Mouse (Mus musculus) left cerebral cortex, postnatal 4 days (tissue): Measurements from ENCODE around the gene Krt6b. TPM values are rescaled to one million over a fixed set of nuclear protein-coding genes. Genes with fewer than 3 reads are reported as not detected.
"Not testable (repeated sequence)": the region's sequence is repeated elsewhere in the genome, so short reads cannot be mapped to it uniquely, and the experiment has no call there.

Source experiments
- DNase-seq: peaks from one replicate; pipeline ENCODE4 v3.0.0-alpha.2; 2022
- intact Hi-C: fragments of 180-260 bp; cut with DNase I; formaldehyde crosslinking; loops from one replicate; pipeline ENCODE4 v1.15.1; 2025
- total RNA-seq, 2 experiments: library from RNA; stranded (reverse); gene quantifications; 2 replicates each; pipeline ENCODE4 v1.2.3; 2021

Krt6b gene
- total RNA-seq, result not detected

DNA sequence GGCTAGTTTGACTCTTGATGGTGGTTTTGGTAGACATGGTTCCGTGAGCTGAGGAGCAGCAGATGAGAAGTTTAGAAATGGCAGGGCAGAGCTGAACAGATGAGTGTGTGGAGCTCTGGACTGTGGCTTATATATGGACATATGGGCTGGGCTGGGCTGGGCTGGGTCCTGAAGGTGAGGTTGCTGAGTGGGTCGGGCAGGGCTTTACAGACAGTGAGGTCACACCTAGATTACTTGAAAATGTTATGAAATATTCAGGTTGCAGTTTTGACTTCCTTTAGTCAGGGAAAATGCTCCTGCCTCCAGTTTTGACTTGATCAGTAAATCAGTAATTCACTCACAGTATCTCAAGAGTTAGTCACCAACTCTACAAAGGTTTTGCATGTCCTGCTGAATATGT lies at the start of gene Krt6b:
Krt6b (minus strand) TSS at position 101 of the 400 bp plus-strand sequence.
- no peak for DNase-seq
- intact Hi-C loops, result no loop called here

DNA sequence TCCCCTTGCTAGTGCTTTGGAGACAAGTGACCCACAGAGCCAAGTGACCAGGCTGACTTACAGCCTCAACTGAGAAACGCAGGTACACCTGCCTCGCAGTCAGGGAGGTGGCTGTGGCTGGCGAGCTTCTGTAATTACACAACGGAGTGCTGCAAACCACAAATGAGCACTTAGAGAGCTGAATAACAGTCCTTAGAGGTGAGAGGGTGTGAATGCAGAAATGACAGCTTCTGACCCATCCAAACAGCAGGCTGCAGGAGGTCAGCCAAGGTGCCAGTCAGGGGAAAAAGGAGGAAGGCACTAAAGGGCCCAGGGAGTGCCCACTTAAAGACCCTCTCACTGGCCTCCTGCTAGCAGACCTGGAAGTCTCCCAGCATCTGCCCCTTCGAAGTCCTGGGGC lies 44.6 kb upstream of the Krt6b start:
- intact Hi-C loops, result no loop called here
- DNase-seq, result no peak

DNA sequence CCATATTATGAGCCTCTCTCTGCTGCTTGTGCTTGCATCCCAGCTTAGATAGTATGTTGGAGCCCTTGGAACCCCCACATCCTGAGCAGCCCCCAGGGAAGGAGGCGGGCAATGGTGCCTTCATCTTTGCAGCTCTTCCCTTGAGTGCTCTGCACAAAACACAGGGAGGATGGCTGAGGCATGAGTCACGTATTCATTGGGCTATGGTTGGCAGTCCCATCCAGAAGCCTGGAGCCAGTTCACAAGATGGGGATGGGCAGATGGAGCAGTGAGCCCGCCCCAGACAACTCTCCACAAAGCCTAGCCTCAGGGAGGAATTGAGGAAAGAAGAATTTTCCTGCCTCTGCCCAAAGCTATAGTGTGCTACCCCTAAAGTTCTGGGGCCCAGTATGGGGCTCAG lies 35.7 kb upstream of the Krt6b start:
- no peak for DNase-seq
- intact Hi-C loops, result no loop called here

DNA sequence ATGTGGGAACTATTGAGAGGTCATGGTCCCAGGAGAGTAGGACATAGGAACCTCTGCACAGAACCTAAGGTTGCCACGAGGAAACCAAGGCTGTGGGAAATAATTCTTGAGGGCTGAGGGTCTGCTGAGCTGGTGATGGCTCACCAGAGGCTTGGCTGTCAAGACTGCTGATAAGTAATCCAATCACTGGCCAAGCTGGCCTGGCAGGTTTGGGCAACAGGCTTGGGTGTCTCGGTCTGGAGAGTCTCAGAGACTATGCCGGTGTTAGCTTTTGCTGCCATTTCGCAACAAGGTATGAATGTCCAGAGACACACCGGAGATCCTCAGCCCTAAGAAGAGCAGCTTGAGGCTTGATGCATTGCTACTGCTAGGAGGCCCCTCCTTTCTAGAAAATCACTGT lies 34.3 kb upstream of the Krt6b start:
- intact Hi-C loops, result no loop called here
- no peak for DNase-seq

DNA sequence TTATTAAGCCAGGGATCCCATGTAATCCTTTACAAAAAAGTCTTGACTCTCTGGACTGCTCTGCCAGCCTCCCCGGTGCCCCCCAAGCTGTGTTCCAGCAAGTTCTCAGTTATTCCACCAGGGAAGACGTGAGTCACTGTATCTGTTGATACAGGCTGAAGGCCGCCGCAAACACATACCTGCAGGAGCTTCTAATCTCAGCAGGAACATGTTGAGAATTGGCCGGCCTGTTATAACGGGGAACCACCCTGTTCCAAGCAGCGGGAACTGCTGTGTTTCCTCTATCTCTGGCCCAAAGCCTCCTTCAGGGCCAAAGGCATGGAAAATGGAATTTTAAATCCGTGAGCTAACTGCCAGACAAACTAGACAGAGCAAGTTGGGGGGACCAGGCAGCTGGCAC lies 33.6 kb upstream of the Krt6b start:
- DNase-seq, result no peak
- intact Hi-C loops, result no loop called here

DNA sequence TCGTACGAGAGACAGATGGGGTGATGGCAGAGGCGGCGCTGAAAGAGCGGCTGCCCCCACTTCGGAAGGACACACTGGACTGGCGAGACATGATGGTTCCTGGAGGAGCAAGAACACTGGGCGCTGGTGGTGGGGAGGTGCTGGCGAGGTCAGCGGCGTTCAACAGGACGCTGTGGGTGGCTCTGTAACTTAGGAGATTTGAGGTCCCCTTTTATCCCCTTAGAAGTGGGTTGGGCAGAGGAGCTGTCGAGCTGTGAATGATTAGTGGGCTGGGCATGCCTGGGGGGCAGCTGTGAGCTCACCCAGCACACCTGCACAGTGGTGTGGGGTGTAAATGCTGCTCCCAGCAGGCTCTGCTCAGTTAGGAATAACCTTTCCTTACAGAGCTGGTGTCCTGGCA lies 32.6 kb upstream of the Krt6b start, which contains the start of gene Krt5:
Krt5 (minus strand) TSS at position 179 of the 400 bp plus-strand sequence.
- intact Hi-C loops, result no loop called here

DNA sequence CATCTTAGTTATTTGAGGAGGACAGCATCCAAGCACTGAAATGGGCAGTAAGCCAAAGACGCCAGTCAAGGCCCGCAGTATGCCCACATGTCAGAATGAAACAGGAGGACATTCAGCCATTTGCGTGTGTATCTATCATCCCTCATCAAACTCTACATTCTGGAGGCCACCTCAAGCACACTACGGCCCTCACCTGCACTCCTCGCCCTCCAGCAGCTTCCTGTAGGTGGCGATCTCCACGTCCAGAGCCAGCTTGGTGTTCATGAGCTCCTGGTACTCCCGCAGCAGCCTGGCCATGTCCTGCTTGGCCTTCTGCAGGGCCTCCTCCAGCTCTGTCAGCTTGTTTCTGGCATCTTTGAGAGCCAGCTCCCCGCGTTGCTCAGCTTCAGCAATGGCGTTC lies 28.6 kb upstream of the Krt6b start:
- DNase-seq, result no peak
- intact Hi-C loops, result no loop called here

More for the DNA sequence above, 32.6 kb upstream of the Krt6b start, which contains the start of gene Krt5:
- DNase-seq, result no peak

DNA sequence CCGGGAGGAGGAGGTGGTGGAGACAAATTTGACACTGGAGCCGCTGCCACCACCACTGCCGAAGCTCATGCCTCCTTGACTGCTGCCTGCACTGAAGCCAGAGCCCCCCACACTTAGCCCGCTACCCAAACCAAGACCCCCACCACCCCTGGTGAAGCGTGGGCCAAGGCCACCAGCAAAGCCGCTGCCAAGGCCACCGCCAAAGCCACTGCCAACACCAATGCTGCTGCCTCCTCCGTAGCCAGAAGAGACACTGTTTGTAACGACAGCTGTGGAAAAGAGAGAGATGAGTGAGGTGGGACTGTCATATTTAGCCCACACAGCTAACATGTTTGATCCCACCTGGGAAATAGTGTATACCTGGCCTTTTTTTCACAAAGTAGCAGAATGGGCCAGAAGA lies 27.4 kb upstream of the Krt6b start:
- no peak for DNase-seq
- intact Hi-C loops, result no loop called here

DNA sequence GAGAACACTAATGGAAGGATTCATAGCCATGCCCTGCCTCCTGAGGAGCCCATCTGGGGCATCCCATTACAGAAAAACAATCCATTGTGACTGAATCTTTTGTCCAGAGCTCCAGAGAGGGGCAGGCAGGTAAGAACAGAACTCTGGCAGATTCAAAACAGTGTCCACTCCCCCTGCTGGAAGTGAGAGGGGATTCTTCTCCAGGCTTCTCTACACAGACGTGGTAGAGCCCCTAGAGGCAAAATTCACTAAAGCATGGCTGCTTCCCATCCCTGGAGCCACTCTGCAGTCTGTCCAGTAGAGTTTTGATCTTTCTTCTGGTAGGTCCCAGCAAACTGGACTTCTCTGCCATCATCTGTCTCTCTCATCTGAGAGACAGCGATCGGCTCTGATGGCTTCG lies 24.0 kb upstream of the Krt6b start:
- intact Hi-C loops, result no loop called here
- peak; percentile 5 for DNase-seq

DNA sequence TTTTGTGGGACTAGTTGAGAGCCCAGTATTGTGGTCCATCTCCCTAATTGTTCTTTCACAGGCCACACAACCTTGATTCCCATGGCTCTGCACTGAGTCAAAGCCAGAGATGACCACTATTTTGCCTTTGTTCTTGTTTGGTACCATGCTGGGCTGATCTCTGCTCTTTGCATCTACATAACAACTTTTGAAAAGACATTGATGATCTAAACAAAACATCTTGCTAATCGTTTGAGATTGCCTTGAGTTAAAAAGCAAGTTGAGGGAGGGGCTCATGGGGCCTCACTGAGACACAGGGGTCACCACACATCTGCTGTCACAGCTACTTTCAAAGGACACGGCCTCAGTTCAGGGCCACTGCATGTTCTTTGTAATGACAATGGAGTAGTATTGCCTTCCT lies 22.3 kb upstream of the Krt6b start:
- DNase-seq, result no peak
- intact Hi-C loops, result no loop called here

DNA sequence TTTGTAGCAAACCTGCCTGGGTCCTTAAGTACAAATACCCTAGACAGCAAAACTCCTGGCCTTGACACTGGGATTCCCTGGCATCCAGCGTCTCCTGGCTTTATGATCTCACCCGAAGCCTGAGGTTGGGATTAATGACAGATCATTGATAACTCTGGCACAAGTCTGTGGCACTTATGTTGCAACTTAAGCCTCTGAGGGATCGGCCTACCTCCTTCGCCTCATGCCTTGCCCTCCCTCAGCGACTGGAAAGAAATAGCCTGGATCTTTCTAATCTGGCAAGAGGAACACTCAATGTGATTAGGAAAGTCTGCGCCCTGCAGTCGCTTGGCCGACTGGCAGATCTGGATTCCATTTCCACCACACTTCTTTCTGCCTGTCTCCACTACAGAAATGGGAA lies 19.8 kb upstream of the Krt6b start:
- DNase-seq, result no peak
- intact Hi-C loops, result no loop called here

DNA sequence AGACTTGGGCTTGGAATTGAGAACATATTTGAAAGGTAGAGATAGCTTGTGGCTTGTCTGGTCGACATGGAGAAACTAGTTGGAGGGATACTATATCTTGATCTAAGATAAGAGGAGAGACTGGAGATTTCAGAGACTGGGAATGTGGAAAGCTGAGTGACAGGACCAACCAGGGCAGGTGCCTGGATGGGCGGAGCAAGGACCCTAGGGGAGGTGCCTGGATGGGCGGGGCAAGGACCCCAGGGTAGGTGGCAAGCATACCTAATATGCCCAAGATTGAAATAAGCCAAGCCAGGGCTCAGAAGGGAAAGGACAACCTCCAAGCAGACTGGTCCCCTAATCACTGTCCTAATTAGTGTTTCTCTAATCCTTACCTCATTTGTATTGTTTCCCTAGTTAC lies 19.1 kb upstream of the Krt6b start:
- intact Hi-C loops, result no loop called here
- no peak for DNase-seq

DNA sequence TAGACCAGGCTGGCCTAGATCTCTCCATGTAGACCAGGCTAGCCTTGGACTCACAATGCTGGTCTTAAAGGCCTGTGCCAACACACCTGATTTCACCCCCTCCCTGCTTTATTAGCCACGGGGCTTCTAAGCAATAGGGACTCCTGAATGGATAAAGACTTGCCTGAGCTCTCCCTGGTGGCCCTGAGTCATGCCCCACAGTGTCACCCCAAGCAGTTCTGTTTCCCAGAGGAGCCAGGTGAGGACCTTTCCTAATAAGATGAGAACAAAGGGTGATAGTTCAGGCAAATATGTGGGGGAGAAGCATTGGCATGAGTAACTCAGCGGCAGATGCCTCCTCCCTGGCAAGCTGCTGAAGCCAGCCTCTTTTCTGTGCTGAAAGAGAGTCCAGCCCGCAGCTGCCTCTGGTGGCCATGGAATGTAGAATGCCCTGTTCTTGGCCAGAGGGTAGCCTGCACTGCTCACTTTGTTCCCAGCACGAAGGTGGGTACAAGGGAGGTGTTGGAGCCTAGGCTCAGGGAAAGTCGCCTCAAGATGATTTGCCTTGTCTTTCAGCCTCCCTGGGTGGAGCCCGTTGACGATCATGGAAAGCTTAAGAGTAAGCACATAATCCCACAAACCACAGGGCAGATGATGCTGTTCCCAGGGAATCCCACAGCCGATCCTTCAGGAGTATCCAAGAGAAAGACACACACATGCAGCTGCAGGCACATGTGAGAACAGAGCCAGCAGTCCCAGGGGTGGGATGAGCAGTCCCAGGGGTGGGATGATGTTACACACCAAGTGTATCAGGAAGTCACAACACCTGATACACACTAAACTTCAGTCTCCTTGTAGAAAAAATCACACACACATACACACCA lies 17.5 kb upstream of the Krt6b start:
- intact Hi-C loops, result no loop called here

DNA sequence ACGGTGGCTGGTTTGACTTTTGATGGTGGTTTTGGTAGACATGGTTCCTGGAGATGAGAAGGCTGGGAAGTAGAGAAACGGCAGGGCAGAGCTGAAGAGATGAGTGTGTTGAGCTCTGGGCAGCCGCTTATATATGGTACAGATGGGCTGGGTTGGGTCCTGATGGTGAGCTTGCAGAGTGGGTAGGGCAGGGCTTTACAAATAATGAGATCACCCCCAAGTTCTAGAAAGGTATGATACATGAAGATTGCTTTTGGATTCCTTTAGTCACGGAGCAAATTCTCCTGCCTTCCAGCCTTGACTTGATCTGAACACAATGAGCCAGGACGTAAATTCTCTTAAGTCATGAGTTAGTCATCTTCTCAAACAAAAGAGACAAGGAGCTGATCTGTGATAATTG lies 14.1 kb upstream of the Krt6b start, which contains the start of gene Krt6a:
Krt6a (minus strand) TSS at position 101 of the 400 bp plus-strand sequence.
- intact Hi-C loops, result no loop called here
- no peak for DNase-seq

More for the DNA sequence above, 17.5 kb upstream of the Krt6b start:
- DNase-seq, result peak; percentile 43

DNA sequence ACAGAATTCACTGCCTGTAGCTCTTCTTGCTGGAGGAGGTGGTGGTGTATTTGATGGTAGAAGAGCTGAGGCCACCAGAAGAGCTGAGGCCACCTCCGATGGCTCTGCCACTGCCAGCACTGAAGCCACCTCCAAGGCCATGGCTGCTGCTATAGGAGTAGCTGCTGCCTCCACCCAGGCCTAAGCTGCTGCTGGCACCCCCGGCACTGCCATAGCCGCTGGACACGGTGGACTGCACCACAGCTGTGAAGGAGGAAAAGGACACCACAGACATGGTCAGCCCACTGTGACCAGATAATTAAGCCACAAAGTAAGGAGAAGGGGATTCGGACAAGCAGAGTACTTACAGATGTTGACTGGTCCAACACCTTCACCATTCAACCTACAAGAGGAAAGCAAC lies 10.4 kb upstream of the Krt6b start:
- intact Hi-C loops, DNase-seq: not testable (repeated sequence)

DNA sequence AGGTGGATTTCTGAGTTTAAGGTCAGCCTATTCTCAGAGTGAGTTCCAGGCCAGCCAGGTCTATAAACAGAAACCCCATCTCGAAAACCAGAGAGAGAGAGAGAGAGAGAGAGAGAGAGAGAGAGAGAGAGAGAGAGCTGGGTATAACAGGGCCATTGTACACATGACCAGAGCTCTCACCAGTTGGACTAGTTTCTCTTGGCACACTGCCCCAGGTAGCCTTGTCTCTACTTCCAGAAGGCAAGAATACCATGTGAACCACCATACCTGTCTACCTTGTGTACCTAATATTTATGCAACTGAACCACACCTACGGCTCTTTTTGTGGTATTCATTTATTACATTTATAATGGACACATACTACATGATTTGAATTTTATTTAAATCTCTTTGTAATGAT lies 8.1 kb upstream of the Krt6b start:
- intact Hi-C loops, result no loop called here
- DNase-seq, result no peak

DNA sequence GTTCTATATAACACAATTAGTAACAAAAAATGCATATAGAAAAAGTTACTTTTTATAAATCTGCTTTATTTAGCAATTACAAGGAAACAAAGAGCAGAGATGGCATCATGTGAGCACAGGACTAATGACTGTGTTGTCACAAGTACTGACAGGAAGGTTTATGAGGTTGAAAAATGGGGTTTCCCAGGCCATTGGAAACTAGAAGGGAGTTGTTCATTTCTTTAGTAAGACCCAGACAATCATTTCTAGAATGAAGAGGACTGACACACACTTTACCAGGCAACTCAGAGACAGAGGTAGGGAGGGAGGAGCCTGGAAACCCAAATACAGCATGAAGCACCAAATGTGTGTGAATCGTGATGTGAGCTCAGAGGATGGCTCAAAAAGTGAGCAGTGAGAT lies 4.1 kb downstream of the Krt6b start:
- no peak for DNase-seq
- intact Hi-C loops, result no loop called here

DNA sequence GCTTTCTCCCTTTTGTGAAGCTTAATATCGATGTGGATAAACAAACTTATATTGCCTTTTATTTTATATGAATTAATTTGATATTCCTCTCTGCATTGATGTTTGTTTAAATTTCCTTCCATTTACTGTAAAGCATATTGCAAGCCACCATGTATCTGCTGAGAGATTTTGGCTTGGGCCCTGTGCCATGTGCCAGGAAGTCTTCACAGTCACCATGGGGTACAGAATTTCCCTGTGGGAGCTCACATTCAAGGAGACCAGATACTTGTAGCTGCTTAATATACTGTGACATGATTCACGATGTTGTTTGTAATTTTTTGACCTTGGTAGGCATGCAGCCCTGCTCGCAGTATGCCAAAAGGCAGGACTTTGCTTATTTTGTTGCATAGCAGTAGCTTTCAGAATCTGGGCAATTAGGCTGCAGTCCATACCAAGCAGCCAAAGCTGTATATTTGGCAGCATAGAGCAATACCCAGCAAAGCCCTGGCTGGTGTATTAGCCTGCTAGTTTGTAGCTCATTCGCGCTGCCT lies 27.3 kb downstream of the Krt6b start:
- peak; percentile 12 for DNase-seq
- intact Hi-C loops, result no loop called here

DNA sequence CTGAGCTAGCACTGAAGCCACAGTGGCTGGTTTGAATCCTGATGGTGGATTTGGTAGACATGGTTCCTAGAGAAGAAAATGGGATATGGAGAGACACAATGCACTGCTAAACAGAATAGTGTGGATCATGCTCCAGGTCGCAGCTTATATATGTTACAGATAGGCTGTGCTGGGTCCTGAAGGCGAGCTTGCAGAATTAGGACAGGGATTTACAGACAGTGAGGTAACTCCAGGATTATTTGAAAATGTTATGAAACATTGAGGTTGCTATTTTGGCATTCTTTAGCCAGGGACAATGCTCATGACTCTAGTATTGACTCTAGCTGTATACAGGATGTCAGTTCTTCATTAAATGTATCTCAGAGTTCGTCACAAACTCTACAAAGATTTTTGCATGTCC lies 32.8 kb downstream of the Krt6b start, which contains the start of gene Gm5478:
Gm5478 (minus strand) TSS at position 101 of the 400 bp plus-strand sequence.
- DNase-seq, result no peak
- intact Hi-C loops, result no loop called here

DNA sequence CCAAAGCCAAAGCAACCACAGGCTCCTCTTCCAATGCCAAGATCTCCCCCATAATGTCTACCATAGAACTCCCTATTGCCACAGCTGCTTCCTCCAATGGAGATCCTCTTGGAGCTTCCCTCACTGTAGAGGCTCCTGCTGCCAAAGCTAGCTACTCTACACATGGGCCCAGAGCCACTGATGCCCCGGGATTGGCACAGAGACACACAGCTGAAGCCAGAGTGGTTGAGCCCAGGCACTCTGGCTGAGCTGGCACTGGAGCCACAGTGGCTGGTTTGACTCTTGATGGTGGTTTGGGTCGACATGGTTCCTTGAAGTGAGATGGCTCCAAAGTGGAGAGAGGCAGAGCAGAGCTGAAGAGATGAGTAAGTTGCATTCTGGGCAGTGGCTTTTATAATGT lies 52.2 kb downstream of the Krt6b start, which contains the start of gene Gm5414:
Gm5414 (minus strand) TSS at position 305 of the 400 bp plus-strand sequence.
- intact Hi-C loops, result no loop called here
- DNase-seq, result peak; percentile 7
